Mouse (Mus musculus): Measurements from ENCODE around the gene Calu.

Calu gene

DNA sequence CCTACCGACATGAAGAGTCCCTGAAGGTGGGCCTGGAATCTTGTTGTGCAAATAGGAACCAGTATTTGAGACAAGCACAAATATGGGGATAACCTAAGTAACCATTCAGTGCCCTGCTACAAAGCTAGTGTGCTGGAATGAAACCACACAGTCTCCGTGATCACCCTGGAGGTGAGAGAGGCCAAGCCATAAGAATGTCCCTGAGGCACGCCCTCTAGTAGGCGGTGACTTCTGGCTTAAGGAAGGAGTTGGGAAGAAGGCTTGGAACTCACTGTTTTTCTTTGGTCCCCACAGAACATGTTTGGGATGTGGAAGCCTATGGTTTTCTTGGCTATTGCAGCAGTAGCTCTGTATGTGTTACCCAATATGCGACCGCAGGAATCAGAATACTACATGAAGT lies 78.5 kb downstream of the Calu start:
- in situ Hi-C loops (cut with MboI): no loop called here
